Mouse (Mus musculus) myocyte (in vitro differentiated cells): ENCODE results near the gene 4930452B06Rik.

Experiments used
- MYOD1 ChIP-seq, 3 experiments: IDR thresholded peaks; one replicate each; pipeline ENCODE4 v1.6.1; 2011; ENCODE audit warnings: control low read depth in 2 of 3, low read depth in 2 of 3, mild to moderate bottlenecking in 2 of 3, moderate library complexity in 1 of 3; ENCODE audit not compliant: insufficient read length in 2 of 3, control insufficient read depth in 1 of 3
- POLR2A ChIP-seq: IDR thresholded peaks from one replicate; pipeline ENCODE4 v1.6.1; 2011; ENCODE audit warnings: low read depth, mild to moderate bottlenecking, control low read depth, moderate library complexity; ENCODE audit not compliant: insufficient read length
- USF1 ChIP-seq: IDR thresholded peaks from one replicate; pipeline ENCODE4 v1.6.1; 2011; ENCODE audit warnings: low read depth, mild to moderate bottlenecking, control low read depth, moderate library complexity

GRCm38 (mm10) chr14:8712674-8713073 is 46.6 kb upstream of the 4930452B06Rik start:
- TF ChIP-seq MYOD1 (IDR thresholded peaks at IDR 0.05; ENCODE audit: control insufficient read depth in 1 of 3, insufficient read length in 2 of 3, low read depth in 2 of 3) = no peak
- TF ChIP-seq POLR2A = no peak
- TF ChIP-seq USF1 = no peak
